Mouse (Mus musculus) embryo, embryonic 10 days (tissue): ENCODE measurements at regions not wholly inside any gene's neighbourhood (a gene's known extent, or its start where the extent isn't known, plus 50 kb on each side); places are given as distances from the start of the nearest gene placed in this dataset.
A peak's percentile ranks its signal among the peaks of the same experiment; 100 is the strongest.

Experiments used
- DNase-seq: peaks from one replicate; pipeline ENCODE4 v3.0.0-alpha.2; 2015; ENCODE audit warnings: low spot score

DNA sequence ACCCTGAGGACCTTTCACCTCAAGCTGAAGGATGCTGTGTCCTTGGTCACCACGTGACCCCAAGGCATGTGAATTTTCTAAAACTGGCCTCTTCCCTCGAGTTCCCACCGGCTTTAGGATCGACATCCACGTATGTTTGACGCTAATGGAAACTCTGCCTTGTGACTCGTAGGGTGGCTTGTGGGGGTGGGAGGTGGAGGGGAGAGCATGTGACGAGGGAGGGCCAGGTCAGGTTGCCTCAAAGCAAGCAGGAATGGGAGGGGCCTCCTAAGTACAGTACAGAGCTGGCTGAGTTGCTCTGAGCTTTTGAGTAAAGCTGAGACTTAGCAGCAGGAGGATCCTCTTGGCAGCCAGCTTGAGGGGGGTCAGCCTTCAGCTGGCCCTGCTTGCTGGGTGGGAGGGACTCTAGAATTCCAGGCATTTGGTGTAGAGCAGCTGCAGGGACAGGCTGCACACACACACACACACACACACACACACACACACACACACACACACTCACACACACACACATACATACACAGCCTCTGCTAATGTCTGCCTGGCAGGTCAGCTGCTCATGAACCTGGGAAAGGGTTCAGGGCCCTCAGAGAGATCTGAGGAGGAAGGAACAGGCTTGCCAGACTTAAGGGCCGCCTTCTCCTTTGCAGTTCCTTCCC lies 78.5 kb downstream of the Sik1 start:
- DNase-seq = peak; percentile 59

GRCm38 (mm10) chr17:31777751-31778150 lies 77.9 kb downstream of the Sik1 start:
- DNase-seq = no peak

GRCm38 (mm10) chr17:31779466-31779865 lies 76.1 kb downstream of the Sik1 start:
- DNase-seq = no peak

- no peak for DNase-seq
Measured at GRCm38 (mm10) chr17:31782251-31782650, 73.4 kb downstream of the Sik1 start.

- no peak for DNase-seq
Measured at GRCm38 (mm10) chr17:31783071-31783470, 72.5 kb downstream of the Sik1 start.

- DNase-seq = no peak
Measured at GRCm38 (mm10) chr17:31788316-31788715, 67.3 kb downstream of the Sik1 start.

GRCm38 (mm10) chr17:31789068-31789583 lies 66.5 kb downstream of the Sik1 start:
- no peak for DNase-seq

- DNase-seq = peak; percentile 75
Measured at GRCm38 (mm10) chr17:31789906-31790279, 65.7 kb downstream of the Sik1 start.

DNA sequence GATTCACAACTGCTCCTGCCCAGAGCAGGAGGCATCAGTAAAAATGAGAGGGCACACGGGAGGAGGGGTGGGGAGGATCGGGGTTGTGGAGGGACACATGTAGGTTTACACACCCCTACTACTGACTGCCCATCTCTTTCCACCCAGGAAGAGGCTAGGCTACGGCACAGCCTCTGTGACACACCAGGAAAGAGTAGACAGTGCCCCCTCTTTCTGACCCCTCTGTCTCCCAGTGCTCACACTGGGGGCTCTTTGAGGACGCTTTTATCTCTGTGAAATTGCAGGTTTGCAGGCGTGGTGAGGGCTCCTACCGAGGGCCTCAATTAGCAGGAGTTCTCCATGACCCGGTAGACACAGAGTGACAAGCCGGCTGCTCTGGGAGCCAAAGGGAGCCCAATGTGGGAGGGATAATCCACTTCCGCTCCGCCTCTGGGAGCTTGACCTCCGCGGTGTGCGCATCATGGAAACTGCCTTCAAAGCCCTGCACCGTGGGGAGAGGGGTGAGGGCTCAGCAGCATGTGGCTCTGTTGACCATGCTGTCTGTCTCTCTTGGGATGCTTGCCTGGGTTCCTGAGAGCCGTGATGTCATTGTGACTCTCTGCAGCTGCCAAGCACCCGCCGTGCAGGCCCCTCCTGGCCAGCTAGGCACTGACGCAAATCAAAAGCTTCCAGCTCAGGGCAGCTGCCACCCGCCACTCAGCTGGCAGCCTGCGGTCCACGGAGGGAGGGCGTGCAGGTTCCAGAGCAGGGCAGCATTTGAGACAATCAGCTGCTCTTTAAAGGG lies 65.1 kb downstream of the Sik1 start:
- peak; percentile 77 for DNase-seq

GRCm38 (mm10) chr17:31791656-31792055 lies 63.9 kb downstream of the Sik1 start:
- no peak for DNase-seq

DNA sequence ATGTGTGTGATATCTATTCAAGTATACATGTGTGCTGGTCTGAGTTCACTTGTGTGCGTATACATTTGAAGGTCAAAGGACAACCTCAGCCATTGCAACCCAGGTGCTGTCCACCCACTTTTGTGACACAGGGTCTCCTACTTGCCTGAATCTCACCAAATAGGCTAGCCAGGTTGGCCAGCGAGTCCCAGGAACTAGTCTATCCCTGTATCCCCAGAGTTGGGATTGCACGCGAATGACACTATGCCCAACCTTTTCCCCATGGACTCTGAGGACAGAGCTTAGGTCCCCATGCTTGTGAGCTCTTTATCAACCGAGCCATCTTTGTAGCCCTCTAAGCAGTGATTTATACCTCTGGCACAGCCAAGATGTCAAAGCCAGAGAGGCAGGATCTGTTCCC lies 62.6 kb downstream of the Sik1 start:
- no peak for DNase-seq

- DNase-seq = no peak
Measured at GRCm38 (mm10) chr17:31793521-31793920, 62.1 kb downstream of the Sik1 start.

DNA sequence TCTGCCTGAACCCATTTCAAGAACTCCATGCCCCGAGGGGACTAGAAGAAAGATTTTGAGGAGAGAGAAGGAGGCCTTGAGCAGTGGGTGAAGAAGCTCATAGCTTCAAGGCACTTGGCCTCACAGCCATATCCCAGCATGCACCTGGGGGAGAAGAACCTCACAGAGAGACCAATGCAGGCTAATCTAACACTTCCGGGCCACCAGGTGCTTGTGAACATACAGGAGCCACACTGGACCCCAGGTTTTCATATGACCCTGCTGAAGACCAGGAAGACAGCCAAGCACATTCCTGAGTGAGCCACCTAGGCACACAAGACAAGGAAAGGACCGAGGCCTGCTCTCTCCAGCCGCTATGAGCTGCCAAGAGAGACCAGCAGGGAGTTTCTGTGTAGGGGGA lies 61.6 kb downstream of the Sik1 start:
- no peak for DNase-seq
